Mouse (Mus musculus): ENCODE results near the gene Plxdc2. TPM values are rescaled to one million over a fixed set of nuclear protein-coding genes. Genes with fewer than 3 reads are reported as not detected.
"Not testable (repeated sequence)": the region's sequence is repeated elsewhere in the genome, so short reads cannot be mapped to it uniquely, and the experiment has no call there.

Gene Plxdc2
- polyA plus RNA-seq, 1 experiment from 2014 or later: 23.8 TPM

GRCm38 (mm10) chr2:16738241-16738640, 382.1 kb downstream of the Plxdc2 start:
- Histone ChIP-seq H3K4me1 (peaks cover 4% of the 10 kb centered on the region; the same call in 1 of the 2 replicates), H3K27ac (no peak overlapping the region), H3K36me3 (no peaks in the 10 kb centered on the region), H3K4me3 (no peak overlapping the region), H3K27me3 (ENCODE audit: low read depth, poor library complexity, severe bottlenecking) (no peaks in the 10 kb centered on the region), H3K9me3 (replicated peaks) (no peaks in the 10 kb centered on the region)
- DNase-seq (ENCODE audit: low spot score): peak; percentile 31
- 23% methylated on average over 8 of the region's 8 CpGs for WGBS

DNA sequence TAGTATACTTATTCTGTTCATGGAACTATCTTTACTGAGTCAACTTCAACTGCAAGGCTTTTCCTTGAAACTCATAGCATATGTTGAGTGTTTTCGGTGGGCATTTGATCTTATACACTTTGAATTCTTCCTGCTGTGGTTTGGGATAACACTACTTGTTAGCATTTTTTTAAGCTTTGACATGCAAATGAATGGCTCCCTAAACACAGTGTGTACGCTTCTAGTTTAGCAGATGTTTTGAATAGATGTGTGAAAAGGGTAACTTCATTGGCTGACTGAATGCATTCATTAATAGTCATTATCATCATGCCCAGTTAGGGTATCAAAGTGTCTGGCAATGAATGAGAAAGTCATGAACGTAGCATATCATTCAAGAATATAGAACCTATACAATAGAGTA, 385.7 kb downstream of the Plxdc2 start:
- Histone ChIP-seq H3K27ac (no peak overlapping the region), H3K36me3 (no peaks in the 10 kb centered on the region), H3K4me1 (peaks cover 4% of the 10 kb centered on the region; the same call in 1 of the 2 replicates), H3K27me3 (ENCODE audit: low read depth, poor library complexity, severe bottlenecking) (no peaks in the 10 kb centered on the region), H3K4me3 (no peak overlapping the region), H3K9me3 (replicated peaks) (no peaks in the 10 kb centered on the region)
- no peak for DNase-seq (ENCODE audit: low spot score)
- 93% methylated on average over 3 of the region's 3 CpGs for WGBS

DNA sequence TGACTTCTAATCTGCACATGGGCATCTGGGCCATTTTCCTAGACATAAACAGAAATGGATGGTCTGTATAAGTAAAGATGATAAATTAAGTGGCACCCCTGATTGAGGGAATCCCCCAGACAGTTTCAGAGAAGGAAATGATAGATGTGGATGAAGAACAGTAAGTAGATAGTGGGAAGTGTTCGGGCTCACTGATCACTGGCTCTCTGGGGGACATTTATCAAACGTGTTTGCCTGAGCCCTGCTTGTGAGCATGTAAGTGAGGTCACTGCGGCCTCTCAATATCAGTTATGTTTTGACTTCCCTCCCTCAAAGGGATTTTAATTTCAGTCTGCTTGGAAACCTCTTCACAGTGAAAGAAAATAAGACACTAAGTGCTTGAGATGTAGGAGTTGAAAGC, 387.5 kb downstream of the Plxdc2 start:
- H3K9me3 ChIP-seq (replicated peaks): no peaks in the 10 kb centered on the region
- H3K36me3 ChIP-seq: no peaks in the 10 kb centered on the region
- H3K4me3 ChIP-seq: no peak overlapping the region
- H3K27me3 ChIP-seq (ENCODE audit: low read depth, poor library complexity, severe bottlenecking): no peaks in the 10 kb centered on the region
- 70% methylated on average over 3 of the region's 3 CpGs for WGBS
- no peaks in the 10 kb centered on the region for H3K4me1 ChIP-seq
- no peak for DNase-seq (ENCODE audit: low spot score)
- H3K27ac ChIP-seq: no peak overlapping the region

GRCm38 (mm10) chr2:16749302-16749909, 393.3 kb downstream of the Plxdc2 start:
- WGBS: 88% methylated on average over 4 of the region's 4 CpGs
- Histone ChIP-seq H3K4me1 (no peaks in the 10 kb centered on the region), H3K36me3 (no peaks in the 10 kb centered on the region), H3K4me3 (no peak overlapping the region), H3K9me3 (replicated peaks) (no peaks in the 10 kb centered on the region), H3K27ac (no peak overlapping the region), H3K27me3 (ENCODE audit: low read depth, poor library complexity, severe bottlenecking) (no peaks in the 10 kb centered on the region)
- no peak for DNase-seq (ENCODE audit: low spot score)

DNA sequence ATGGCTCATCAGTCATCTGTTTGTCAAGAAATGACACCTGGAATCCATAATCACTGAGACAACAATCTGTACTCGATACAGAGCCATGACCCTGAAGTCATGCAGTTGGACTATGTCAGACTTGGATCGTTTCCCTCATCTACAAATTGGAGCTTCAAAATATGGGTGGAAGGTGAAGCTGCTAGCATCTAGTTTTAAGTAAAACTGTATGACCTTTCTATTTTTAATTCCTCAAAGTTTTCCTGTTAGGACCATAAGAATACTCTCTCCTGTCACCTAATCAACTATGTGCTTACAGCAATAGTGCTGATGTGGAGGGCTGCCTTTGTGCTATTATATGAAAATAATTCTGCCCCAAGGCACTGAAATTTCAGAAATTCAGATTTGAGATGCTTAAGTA, 401.1 kb downstream of the Plxdc2 start:
- Histone ChIP-seq H3K36me3 (no peaks in the 10 kb centered on the region), H3K9me3 (replicated peaks) (no peaks in the 10 kb centered on the region), H3K4me1 (no peaks in the 10 kb centered on the region), H3K27me3 (ENCODE audit: low read depth, poor library complexity, severe bottlenecking) (no peaks in the 10 kb centered on the region), H3K27ac (no peak overlapping the region), H3K4me3 (no peak overlapping the region)
- 78% methylated on average over 2 of the region's 2 CpGs for WGBS
- no peak for DNase-seq (ENCODE audit: low spot score)

GRCm38 (mm10) chr2:16759766-16760165, 403.7 kb downstream of the Plxdc2 start:
- Histone ChIP-seq H3K36me3 (no peaks in the 10 kb centered on the region), H3K27me3 (ENCODE audit: low read depth, poor library complexity, severe bottlenecking) (no peaks in the 10 kb centered on the region), H3K27ac (no peak overlapping the region), H3K4me3 (no peak overlapping the region), H3K4me1 (no peaks in the 10 kb centered on the region), H3K9me3 (replicated peaks) (no peaks in the 10 kb centered on the region)
- DNase-seq (ENCODE audit: low spot score): no peak
- WGBS: 83% methylated on average over 2 of the region's 2 CpGs

GRCm38 (mm10) chr2:16769149-16769548, 413.0 kb downstream of the Plxdc2 start:
- H3K4me1 ChIP-seq: peaks cover 15% of the 10 kb centered on the region
- 99% methylated on average over 5 of the region's 7 CpGs for WGBS

GRCm38 (mm10) chr2:16773398-16774113, 417.5 kb downstream of the Plxdc2 start:
- Histone ChIP-seq H3K4me3 (no peak overlapping the region), H3K9me3 (replicated peaks) (no peaks in the 10 kb centered on the region), H3K27ac (no peak overlapping the region), H3K27me3 (ENCODE audit: low read depth, poor library complexity, severe bottlenecking) (no peaks in the 10 kb centered on the region), H3K4me1 (peaks cover 17% of the 10 kb centered on the region), H3K36me3 (no peaks in the 10 kb centered on the region)
- peak; percentile 32 for DNase-seq (ENCODE audit: low spot score)
- 43% methylated on average over 1 of the region's 1 CpGs for WGBS

More at GRCm38 (mm10) chr2:16769149-16769548, 413.0 kb downstream of the Plxdc2 start:
- not testable (repeated sequence) for DNase-seq (ENCODE audit: low spot score); H3K36me3 ChIP-seq; H3K9me3 ChIP-seq (replicated peaks); H3K27ac ChIP-seq; H3K27me3 ChIP-seq (ENCODE audit: low read depth, poor library complexity, severe bottlenecking); H3K4me3 ChIP-seq

- H3K9me3 ChIP-seq (replicated peaks): no peaks in the 10 kb centered on the region
- no peak overlapping the region for H3K27ac ChIP-seq
- no peak for DNase-seq (ENCODE audit: low spot score)
- 38% methylated on average over 3 of the region's 3 CpGs for WGBS
- H3K4me3 ChIP-seq: no peak overlapping the region
- no peaks in the 10 kb centered on the region for H3K36me3 ChIP-seq
- peaks cover 17% of the 10 kb centered on the region for H3K4me1 ChIP-seq
- H3K27me3 ChIP-seq (ENCODE audit: low read depth, poor library complexity, severe bottlenecking): no peaks in the 10 kb centered on the region
These were observed 418.0 kb downstream of the Plxdc2 start for GRCm38 (mm10) chr2:16774114-16774433.

GRCm38 (mm10) chr2:16795283-16795682, 439.2 kb downstream of the Plxdc2 start:
- no peak overlapping the region for H3K4me3 ChIP-seq
- no peaks in the 10 kb centered on the region for H3K27me3 ChIP-seq (ENCODE audit: low read depth, poor library complexity, severe bottlenecking)
- no peaks in the 10 kb centered on the region for H3K9me3 ChIP-seq (replicated peaks)
- no peaks in the 10 kb centered on the region for H3K36me3 ChIP-seq
- no peaks in the 10 kb centered on the region for H3K4me1 ChIP-seq
- DNase-seq (ENCODE audit: low spot score): no peak
- no peak overlapping the region for H3K27ac ChIP-seq
